Mouse (Mus musculus): ENCODE measurements at regions not wholly inside any gene's neighbourhood (a gene's known extent, or its start where the extent isn't known, plus 50 kb on each side); places are given as distances from the start of the nearest gene placed in this dataset.

DNA sequence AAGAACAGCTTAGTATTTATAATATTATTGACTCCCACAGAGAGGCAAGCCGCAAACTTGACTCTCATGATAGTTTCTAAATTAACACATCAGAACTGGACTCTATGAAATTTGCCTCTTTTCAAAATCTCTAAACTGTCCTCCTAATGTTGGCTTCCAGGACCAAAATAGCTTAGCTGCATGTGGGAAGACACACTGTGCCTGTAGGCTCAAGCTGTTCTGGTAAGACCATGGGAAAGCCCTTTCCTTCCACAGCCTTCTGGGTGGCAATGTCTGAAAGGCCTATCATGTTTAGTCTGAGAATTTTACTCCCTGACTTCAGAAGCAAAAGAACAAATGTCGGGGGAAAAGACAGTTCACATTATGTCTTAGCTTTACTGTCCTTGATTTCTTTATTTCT lies 203.1 kb upstream of the Slc8a1 start:
- no peak overlapping the region for H3K4me3 ChIP-seq
- no peaks in the 10 kb centered on the region for H3K36me3 ChIP-seq (ENCODE audit: poor library complexity, severe bottlenecking)
- H3K9me3 ChIP-seq (replicated peaks) = no peaks in the 10 kb centered on the region

GRCm38 (mm10) chr17:81930736-81931135 lies 192.6 kb upstream of the Slc8a1 start:
- H3K9ac ChIP-seq = no peak overlapping the region
- no peaks in the 10 kb centered on the region for H3K27me3 ChIP-seq
- ATAC-seq = no peak
- WGBS = 85% methylated on average over 2 of the region's 2 CpGs
- H3K4me1 ChIP-seq = no peaks in the 10 kb centered on the region
- no peak overlapping the region for H3K4me2 ChIP-seq
- no peak overlapping the region for H3K4me3 ChIP-seq
- H3K27ac ChIP-seq = no peak overlapping the region
- no peaks in the 10 kb centered on the region for H3K36me3 ChIP-seq (ENCODE audit: poor library complexity, severe bottlenecking)
- H3K9me3 ChIP-seq (replicated peaks) = no peaks in the 10 kb centered on the region

More for the DNA sequence above, 203.1 kb upstream of the Slc8a1 start:
- H3K9ac ChIP-seq = no peak overlapping the region
- 92% methylated on average over 2 of the region's 2 CpGs for WGBS
- no peak overlapping the region for H3K27ac ChIP-seq
- H3K4me1 ChIP-seq = peaks cover 3% of the 10 kb centered on the region; the same call in 1 of the 2 replicates
- ATAC-seq = no peak
- H3K4me2 ChIP-seq = no peak overlapping the region
- no peaks in the 10 kb centered on the region for H3K27me3 ChIP-seq

DNA sequence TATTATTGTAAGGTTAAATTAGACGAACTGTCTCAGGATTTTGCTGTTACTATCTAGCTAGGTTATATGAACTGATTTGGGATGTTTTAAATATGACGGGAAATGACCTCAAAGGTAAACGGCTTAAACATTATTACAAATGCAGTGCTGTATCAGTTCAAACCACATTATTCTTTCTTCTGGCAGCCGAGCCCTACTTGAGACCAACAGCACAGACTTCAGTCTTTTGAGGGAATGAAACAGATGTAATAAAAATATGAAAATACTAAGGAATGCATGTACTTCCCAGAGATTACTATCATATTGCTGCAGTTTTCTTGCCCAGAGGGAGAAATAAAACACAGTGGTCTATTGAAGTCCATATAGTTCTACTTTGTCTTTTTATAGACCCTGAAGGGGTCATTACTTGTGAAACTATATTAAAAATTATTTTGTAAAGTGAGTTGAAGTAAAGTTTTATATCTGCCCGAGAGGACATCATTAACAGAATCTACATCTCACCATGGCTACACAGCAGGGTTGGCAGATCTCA lies 168.4 kb upstream of the Slc8a1 start:
- ATAC-seq = no peak

GRCm38 (mm10) chr17:81901999-81902665 lies 164.0 kb upstream of the Slc8a1 start:
- Histone ChIP-seq H3K4me2 (no peak overlapping the region), H3K9ac (no peak overlapping the region), H3K9me3 (replicated peaks) (no peaks in the 10 kb centered on the region), H3K4me1 (no peaks in the 10 kb centered on the region), H3K4me3 (no peak overlapping the region), H3K27me3 (no peaks in the 10 kb centered on the region), H3K36me3 (ENCODE audit: poor library complexity, severe bottlenecking) (no peaks in the 10 kb centered on the region), H3K27ac (no peak overlapping the region)
- no peak for ATAC-seq
- WGBS = 84% methylated on average over 4 of the region's 4 CpGs

More for the DNA sequence above, 168.4 kb upstream of the Slc8a1 start:
- 90% methylated on average over 5 of the region's 5 CpGs for WGBS
- H3K4me3 ChIP-seq = no peak overlapping the region
- H3K36me3 ChIP-seq (ENCODE audit: poor library complexity, severe bottlenecking) = no peaks in the 10 kb centered on the region
- H3K9me3 ChIP-seq (replicated peaks) = no peaks in the 10 kb centered on the region
- no peaks in the 10 kb centered on the region for H3K4me1 ChIP-seq
- H3K27me3 ChIP-seq = no peaks in the 10 kb centered on the region
- H3K27ac ChIP-seq = no peak overlapping the region
- no peak overlapping the region for H3K9ac ChIP-seq
- H3K4me2 ChIP-seq = no peak overlapping the region

GRCm38 (mm10) chr17:81898984-81899383 lies 160.8 kb upstream of the Slc8a1 start:
- H3K4me2 ChIP-seq = no peak overlapping the region
- 88% methylated on average over 2 of the region's 2 CpGs for WGBS
- H3K27me3 ChIP-seq = no peaks in the 10 kb centered on the region
- ATAC-seq = no peak
- no peaks in the 10 kb centered on the region for H3K9me3 ChIP-seq (replicated peaks)
- H3K4me1 ChIP-seq = no peaks in the 10 kb centered on the region
- no peaks in the 10 kb centered on the region for H3K36me3 ChIP-seq (ENCODE audit: poor library complexity, severe bottlenecking)
- H3K27ac ChIP-seq = no peak overlapping the region
- no peak overlapping the region for H3K4me3 ChIP-seq
- H3K9ac ChIP-seq = no peak overlapping the region

GRCm38 (mm10) chr17:81878136-81878535 lies 140.0 kb upstream of the Slc8a1 start:
- ATAC-seq = no peak
- Histone ChIP-seq H3K9me3 (replicated peaks) (no peaks in the 10 kb centered on the region), H3K27me3 (no peaks in the 10 kb centered on the region), H3K4me1 (no peaks in the 10 kb centered on the region), H3K4me3 (no peak overlapping the region), H3K27ac (no peak overlapping the region), H3K9ac (no peak overlapping the region), H3K36me3 (ENCODE audit: poor library complexity, severe bottlenecking) (no peaks in the 10 kb centered on the region), H3K4me2 (no peak overlapping the region)
- 92% methylated on average over 3 of the region's 3 CpGs for WGBS

- H3K4me2 ChIP-seq = no peak overlapping the region
- no peak for ATAC-seq
- no peaks in the 10 kb centered on the region for H3K4me1 ChIP-seq
- H3K27ac ChIP-seq = no peak overlapping the region
- WGBS = 89% methylated on average over 1 of the region's 1 CpGs
- no peaks in the 10 kb centered on the region for H3K27me3 ChIP-seq
- H3K4me3 ChIP-seq = no peak overlapping the region
- H3K36me3 ChIP-seq (ENCODE audit: poor library complexity, severe bottlenecking) = no peaks in the 10 kb centered on the region
- no peaks in the 10 kb centered on the region for H3K9me3 ChIP-seq (replicated peaks)
- no peak overlapping the region for H3K9ac ChIP-seq
These were observed 128.5 kb upstream of the Slc8a1 start for GRCm38 (mm10) chr17:81866683-81867082.

GRCm38 (mm10) chr17:81849298-81849967 lies 111.3 kb upstream of the Slc8a1 start:
- H3K9ac ChIP-seq = no peak overlapping the region
- H3K27ac ChIP-seq = no peak overlapping the region
- 7% methylated on average over 6 of the region's 6 CpGs for WGBS
- no peak overlapping the region for H3K4me2 ChIP-seq
- H3K27me3 ChIP-seq = no peaks in the 10 kb centered on the region
- no peaks in the 10 kb centered on the region for H3K9me3 ChIP-seq (replicated peaks)
- ATAC-seq = peak; percentile 76
- peaks cover 8% of the 10 kb centered on the region; the same call in 1 of the 2 replicates for H3K4me1 ChIP-seq
- H3K4me3 ChIP-seq = no peak overlapping the region
- H3K36me3 ChIP-seq (ENCODE audit: poor library complexity, severe bottlenecking) = no peaks in the 10 kb centered on the region

GRCm38 (mm10) chr17:81843793-81844192 lies 105.6 kb upstream of the Slc8a1 start:
- no peak overlapping the region for H3K4me3 ChIP-seq
- 86% methylated on average over 3 of the region's 3 CpGs for WGBS
- H3K27ac ChIP-seq = no peak overlapping the region

DNA sequence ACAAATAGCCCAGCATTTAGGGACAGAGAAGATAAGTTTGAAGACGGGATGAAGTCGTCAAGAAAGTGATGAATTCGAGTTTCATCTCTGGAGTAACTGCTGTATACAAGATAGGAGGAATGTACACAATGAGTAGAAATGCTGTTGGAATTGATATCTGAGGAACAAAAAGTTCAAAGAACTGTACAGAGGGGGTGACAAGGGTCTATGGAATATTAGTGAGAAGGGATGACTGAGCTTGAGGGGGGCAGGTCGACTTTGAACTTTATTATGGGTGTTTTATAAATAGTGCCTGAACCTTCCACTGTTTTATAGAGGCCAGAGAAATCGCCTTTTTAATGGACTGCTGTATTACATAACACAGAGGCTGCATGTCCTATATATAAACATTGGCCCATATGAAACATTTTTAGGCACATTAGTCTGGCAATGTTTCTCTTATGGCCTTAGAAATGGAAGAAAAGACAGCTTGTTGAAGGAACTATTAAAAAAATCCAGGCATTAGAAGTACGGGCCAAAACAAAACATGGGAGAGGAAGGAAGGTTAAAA lies 59.7 kb upstream of the Slc8a1 start:
- no peak for ATAC-seq
- no peaks in the 10 kb centered on the region for H3K4me1 ChIP-seq
- H3K4me2 ChIP-seq = no peak overlapping the region
- H3K9me3 ChIP-seq (replicated peaks) = no peaks in the 10 kb centered on the region
- H3K9ac ChIP-seq = no peak overlapping the region
- H3K36me3 ChIP-seq (ENCODE audit: poor library complexity, severe bottlenecking) = no peaks in the 10 kb centered on the region
- H3K27ac ChIP-seq = no peak overlapping the region
- H3K27me3 ChIP-seq = no peaks in the 10 kb centered on the region
- no peak overlapping the region for H3K4me3 ChIP-seq
- 80% methylated on average over 6 of the region's 6 CpGs for WGBS

More at GRCm38 (mm10) chr17:81843793-81844192, 105.6 kb upstream of the Slc8a1 start:
- ATAC-seq = no peak
- Histone ChIP-seq H3K9me3 (replicated peaks) (no peaks in the 10 kb centered on the region), H3K4me1 (no peaks in the 10 kb centered on the region), H3K36me3 (ENCODE audit: poor library complexity, severe bottlenecking) (no peaks in the 10 kb centered on the region), H3K27me3 (no peaks in the 10 kb centered on the region), H3K9ac (no peak overlapping the region), H3K4me2 (no peak overlapping the region)

- Histone ChIP-seq H3K9me3 (replicated peaks) (no peaks in the 10 kb centered on the region), H3K4me1 (no peaks in the 10 kb centered on the region), H3K4me3 (no peak overlapping the region), H3K27ac (no peak overlapping the region), H3K9ac (no peak overlapping the region), H3K27me3 (no peaks in the 10 kb centered on the region), H3K4me2 (no peak overlapping the region), H3K36me3 (ENCODE audit: poor library complexity, severe bottlenecking) (no peaks in the 10 kb centered on the region)
- no peak for ATAC-seq
- WGBS = 88% methylated on average over 3 of the region's 3 CpGs
These were observed 50.6 kb upstream of the Slc8a1 start for GRCm38 (mm10) chr17:81788781-81789180.
